Mouse (Mus musculus) liver, postnatal 0 days (tissue): ENCODE results near the gene Nepro.

ENCODE experiments used
- CTCF ChIP-seq: sonication (generic); IDR thresholded peaks from 2 replicates; pipeline ENCODE4 v1.5.1; 2016; ENCODE audit warnings: antibody characterized with exemption, low read depth
- EP300 ChIP-seq: IDR thresholded peaks from 2 replicates; pipeline ENCODE4 v1.6.1; 2016; ENCODE audit warnings: antibody characterized with exemption, low read depth, mild to moderate bottlenecking

DNA sequence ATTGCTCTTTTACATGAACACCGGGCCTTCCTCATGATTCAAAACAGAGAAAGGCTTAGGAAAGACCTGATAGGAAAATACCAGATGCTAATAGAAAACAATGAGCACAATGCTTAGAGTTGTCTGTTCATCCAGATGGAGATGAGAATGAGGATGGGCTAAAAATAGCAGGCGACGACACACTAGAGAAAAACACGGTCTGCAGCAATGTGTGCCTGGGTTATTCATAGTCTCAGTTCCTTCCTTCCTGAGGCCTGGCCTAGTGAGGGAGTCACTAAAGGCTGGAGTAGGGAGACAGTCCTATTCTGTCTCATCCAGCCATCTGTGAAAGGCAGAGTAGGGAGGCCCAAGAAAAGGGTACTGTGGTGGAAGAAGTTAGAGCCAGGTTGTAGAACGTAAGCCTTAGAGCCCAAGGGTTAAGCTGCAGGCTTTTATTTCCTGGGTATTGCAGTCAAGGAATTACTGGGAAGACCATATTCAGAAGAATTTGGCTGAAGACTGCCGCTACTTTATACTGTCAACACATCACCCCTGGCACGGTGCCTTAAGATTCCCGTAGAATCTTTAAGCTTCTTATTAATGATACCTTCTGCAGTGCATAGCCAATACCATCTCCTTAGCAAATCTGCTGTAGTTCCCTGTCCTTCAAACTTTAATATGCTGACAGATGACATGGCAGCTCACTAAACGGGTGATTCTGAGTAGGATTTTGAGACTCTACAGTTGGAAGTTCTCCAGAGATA, 43.2 kb upstream of the Nepro start:
- no peak for TF ChIP-seq CTCF
- TF ChIP-seq EP300, result no peak
